Mouse (Mus musculus) thymus, adult 2 months (tissue): ENCODE measurements around the gene Tshr.

ENCODE experiments used
- CTCF ChIP-seq: fragments of 200-500 bp; IDR thresholded peaks from 2 replicates; pipeline ENCODE4 v1.5.1; 2012; ENCODE audit warnings: mild to moderate bottlenecking, control low read depth, low read length, moderate library complexity, borderline replicate concordance; ENCODE audit not compliant: control insufficient read depth, poor library complexity, insufficient read depth; ENCODE audit errors: extremely low read depth
- POLR2A ChIP-seq: fragments of 200-500 bp; IDR thresholded peaks from 2 replicates; pipeline ENCODE4 v1.6.1; 2012; ENCODE audit warnings: mild to moderate bottlenecking, low read length, control low read depth, moderate library complexity; ENCODE audit not compliant: control insufficient read depth, poor library complexity, insufficient read depth; ENCODE audit errors: extremely low read depth

- TF ChIP-seq CTCF (no peak), POLR2A (no peak)
Measured at GRCm38 (mm10) chr12:91571708-91572107, 187.3 kb downstream of the Tshr start.
